Mouse (Mus musculus) gastrocnemius, postnatal 10 days (tissue): Measurements from ENCODE around the gene Mrs2. TPM values are rescaled to one million over a fixed set of nuclear protein-coding genes. Genes with fewer than 3 reads are reported as not detected.

Experiments used
- total RNA-seq, 2 experiments: library from RNA; stranded (reverse); gene quantifications; 2 replicates each; pipeline ENCODE4 v1.2.3; 2021

The Mrs2 gene
- total RNA-seq, 2 experiments from 2014 or later, result 22.9 to 31.8 TPM

Other genes starting within 250 kb of the Mrs2 start
- 10 to 100 TPM; 61.1 to 71.3 TPM for gene BC005537, start 218.7 kb downstream of the Mrs2 start, total RNA-seq
- 10 to 100 TPM; 90.3 to 97.4 TPM for gene Acot13, start 188.8 kb downstream of the Mrs2 start, total RNA-seq
- 10 to 100 TPM; 10.8 to 12.4 TPM for gene Tdp2, start 188.7 kb downstream of the Mrs2 start, total RNA-seq
- gene D130043K22Rik, start 175.2 kb downstream of the Mrs2 start, total RNA-seq, result under 1 TPM; 0.05 to 0.07 TPM
- gene Aldh5a1, start 82.7 kb downstream of the Mrs2 start, total RNA-seq, result 1 to 10 TPM; 3.0 to 3.3 TPM
- gene Gpld1, start 77.2 kb downstream of the Mrs2 start, total RNA-seq, result under 1 TPM; 0.40 to 0.54 TPM
- under 1 TPM; 0.07 to 0.14 TPM for gene Dcdc2a, start 35.6 kb upstream of the Mrs2 start, total RNA-seq